Comparison of ENCODE assay signal across 13 mouse cellular contexts in the genomic region with DNA sequence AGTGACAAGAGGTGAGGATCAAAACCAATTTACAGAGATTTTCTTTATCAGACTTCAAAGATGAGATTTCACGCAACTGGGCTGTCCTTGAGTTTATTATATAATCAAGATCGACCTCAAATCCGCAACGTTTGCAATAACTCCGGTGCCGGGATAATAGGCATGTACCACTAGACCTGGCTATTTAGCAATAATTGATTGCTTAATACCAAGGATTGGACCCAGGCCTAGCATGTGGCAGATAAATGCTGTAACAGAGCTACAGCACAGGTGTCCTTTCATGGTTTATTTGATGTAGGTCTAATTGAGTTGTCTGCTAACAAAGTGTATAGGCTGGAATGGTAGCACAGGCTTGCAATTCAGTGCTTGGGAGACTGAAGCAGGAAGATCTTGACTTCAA. TPM values are rescaled to one million over a fixed set of nuclear protein-coding genes. Genes with fewer than 3 reads are reported as not detected.
"Had no signal": no experiment of that assay in that cellular context is flagged by ENCODE, and none has a peak within 500 bp of the region (broad histone marks: within the 10 kb centered on the region; RNA-seq: fewer than 3 reads in every experiment).

No protein-coding gene starts in this region.

- ATAC-seq: midbrain, embryonic 16.5 days had no signal

- H3K4me2 ChIP-seq: liver, embryonic 13.5 days; midbrain, embryonic 12.5 days; neural tube, embryonic 13.5 days had no signal

- H3K36me3 ChIP-seq: liver, embryonic 13.5 days; midbrain, embryonic 12.5 days; neural tube, embryonic 13.5 days had no signal

- H3K27ac ChIP-seq: left cerebral cortex, adult 2 months; liver, embryonic 13.5 days; midbrain, embryonic 12.5 days; neural tube, embryonic 13.5 days had no signal

- H3K9me3 ChIP-seq: liver, embryonic 13.5 days; midbrain, embryonic 12.5 days; neural tube, embryonic 13.5 days had no signal

- H3K4me1 ChIP-seq: liver, embryonic 13.5 days had no signal

- H3K27me3 ChIP-seq: liver, embryonic 13.5 days; midbrain, embryonic 12.5 days; neural tube, embryonic 13.5 days had no signal

- H3K9ac ChIP-seq: liver, embryonic 13.5 days; midbrain, embryonic 12.5 days; neural tube, embryonic 13.5 days had no signal

- DNase-seq: kidney, adult 8-10 months; kidney, postnatal 25 days; liver, embryonic 13.5 days; right cerebral cortex, postnatal 14 days had no signal

- H3K4me3 ChIP-seq: left cerebral cortex, adult 2 months; liver, embryonic 13.5 days; midbrain, embryonic 12.5 days; neural tube, embryonic 13.5 days had no signal

RNA-seq across cellular contexts. Expression of a gene that starts 58.0 kb away (rescaled TPM):
- polyA plus RNA-seq: intestine, postnatal 0 days; kidney, embryonic 16.5 days; limb, embryonic 11.5 days; liver, embryonic 13.5 days; lung, postnatal 0 days; midbrain, embryonic 12.5 days; midbrain, embryonic 16.5 days; neural tube, embryonic 13.5 days; spleen, adult 2 months had no signal
